Mouse (Mus musculus) bone marrow macrophage, adult 2 months (primary cell): Measurements from ENCODE around the gene Cdk18.
A peak's percentile ranks its signal among the peaks of the same experiment; 100 is the strongest.

ENCODE experiments used
- CTCF ChIP-seq: IDR thresholded peaks from 2 replicates; pipeline ENCODE4 v1.5.1; 2012; ENCODE audit warnings: low read depth, mild to moderate bottlenecking, low read length, moderate library complexity
- POLR2A ChIP-seq: IDR thresholded peaks from 2 replicates; pipeline ENCODE4 v1.6.1; 2012; ENCODE audit warnings: mild to moderate bottlenecking, low read depth, low read length, borderline replicate concordance

DNA sequence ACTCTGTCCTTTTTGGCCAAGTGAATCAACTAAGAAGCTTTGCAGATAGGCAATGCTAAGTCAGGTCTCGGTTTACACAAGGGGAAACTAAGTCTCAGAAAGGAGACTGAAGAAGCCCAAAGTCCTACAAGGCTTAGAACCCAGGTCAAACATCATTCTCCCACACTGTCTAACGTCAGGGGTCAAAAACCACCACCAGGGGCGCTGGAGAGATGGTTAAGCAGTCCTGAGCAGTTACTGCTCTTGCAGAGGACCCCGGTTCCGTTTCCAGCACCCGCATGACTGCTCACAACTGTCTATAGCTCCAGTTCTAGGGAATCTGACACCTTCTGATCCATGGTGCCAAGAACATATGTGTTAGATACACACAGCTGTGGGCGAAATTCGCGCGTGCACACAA, 687 bp upstream of the Cdk18 start:
- TF ChIP-seq CTCF = peak; percentile 42; the same call in 1 of the 2 replicates
- no peak for TF ChIP-seq POLR2A
